Comparison of ENCODE assay signal across 22 mouse cellular contexts in genomic region chr14:58111562-58111961, GRCm38 (mm10). TPM values are rescaled to one million over a fixed set of nuclear protein-coding genes. Genes with fewer than 3 reads are reported as not detected.
DNase-seq lines count a peak whose midpoint lies in the region; ATAC-seq and TF ChIP-seq lines count a peak whose summit lies in the region.
"Had no signal": no experiment of that assay in that cellular context is flagged by ENCODE, and none has a peak within 500 bp of the region (broad histone marks: within the 10 kb centered on the region; RNA-seq: fewer than 3 reads in every experiment).

No protein-coding gene starts in this region.

- no peak for TF ChIP-seq CTCF in layer of hippocampus, adult 2 months (conservative IDR thresholded peaks at IDR 0.05)

- H3K27ac ChIP-seq in layer of hippocampus, adult 2 months, result no peak overlapping the region
- H3K27ac ChIP-seq: embryonic facial prominence, embryonic 15.5 days; forebrain, embryonic 10.5 days; heart, embryonic 13.5 days; hindbrain, embryonic 12.5 days; intestine, embryonic 15.5 days had no signal

- no peak for DNase-seq in cerebellum, adult 11 months
- no peak for DNase-seq in layer of hippocampus, adult 2 months (ENCODE audit: low spot score in 2 of 2)
- no peak for DNase-seq in layer of hippocampus, postnatal 25 days (ENCODE audit: extremely low spot score in 1 of 2, low spot score in 1 of 2)
- peak; percentile 71 for DNase-seq in brain, adult 2 months (ENCODE audit: low read depth, low spot score)
- peak; percentile 52 for DNase-seq in cerebellum, adult 9-11 months
- no peak for DNase-seq in frontal cortex, adult 2 months (ENCODE audit: extremely low spot score in 1 of 2, low spot score in 1 of 2)
- no peak for DNase-seq in thymus, adult 18-20 months
- DNase-seq: adrenal gland, postnatal 10 days; embryo, embryonic 11 days; gastrocnemius, postnatal 14 days; heart, postnatal 4 days; kidney, adult 18-20 months had no signal

- ATAC-seq in cerebellum, adult (ENCODE audit: insufficient number of reproducible peaks, low FRiP score, low TSS enrichment), result peak; percentile 41; the same call in 1 of the 2 replicates
- ATAC-seq: forebrain, embryonic 14.5 days; intestine, embryonic 15.5 days had no signal

- peak overlapping the region; percentile 13; the same call in 1 of the 2 replicates for H3K4me3 ChIP-seq in layer of hippocampus, adult 2 months
- H3K4me3 ChIP-seq: embryonic facial prominence, embryonic 15.5 days; erythroblast, embryonic 14.5 days; forebrain, embryonic 10.5 days; heart, embryonic 13.5 days; hindbrain, embryonic 12.5 days; intestine, embryonic 15.5 days had no signal

RNA-seq across cellular contexts. Expression of gene Fgf9, which starts 41.2 kb away (rescaled TPM):
- total RNA-seq in layer of hippocampus, adult 2 months (2021), result 10 to 100 TPM; 16.3 to 17.1 TPM
- 10 to 100 TPM; 15.5 to 18.6 TPM for total RNA-seq in layer of hippocampus, postnatal 25 days (2021)
- 20.5 and 21.9 TPM in 2 replicates for polyA plus RNA-seq in frontal cortex, adult 2 months (2012; rRNA removed)
- total RNA-seq: granulocyte monocyte progenitor cell, adult 5-6 weeks; MEL had no signal
- polyA plus RNA-seq: erythroblast, embryonic 14.5 days had no signal

Comparison
In these comparisons a context has a peak if more than half of its experiments do, and no peak if none do; other contexts are left out.
1. DNase-seq: peak in brain, adult 2 months (single experiment) and cerebellum, adult 9-11 months (single experiment); none in cerebellum, adult 11 months (single experiment), layer of hippocampus, adult 2 months (0 of 2), layer of hippocampus, postnatal 25 days (0 of 2), frontal cortex, adult 2 months (0 of 2) and thymus, adult 18-20 months (0 of 2).